Mouse (Mus musculus): ENCODE measurements around the gene Chmp2b. TPM values are rescaled to one million over a fixed set of nuclear protein-coding genes. Genes with fewer than 3 reads are reported as not detected.
A peak's percentile ranks its signal among the peaks of the same experiment; 100 is the strongest.

Chmp2b gene
- polyA plus RNA-seq (2016; fragmentation: Nextera tagmentation; extraction: Ambion mirVana): 21.7 and 22.9 TPM in 2 replicates

GRCm38 (mm10) chr16:65561963-65562863 lies at the start of gene Chmp2b:
Gene Chmp2b, minus strand, starts transcription at chr16:65562726.
- Histone ChIP-seq H3K36me3 (no peaks in the 10 kb centered on the region), H3K4me1 (peaks cover 12% of the 10 kb centered on the region), H3K4me2 (peak within 1 kb of the TSS; percentile 87), H3K9me3 (replicated peaks) (no peaks in the 10 kb centered on the region), H3K27ac (0 out of 2 replicates have a peak within 1 kb of the TSS, but pooled peaks have one; percentile 36), H3K9ac (peak within 1 kb of the TSS; percentile 86), H3K27me3 (replicated peaks) (no peaks in the 10 kb centered on the region), H3K4me3 (peak within 1 kb of the TSS; percentile 89)
- WGBS (ENCODE audit: insufficient replicate concordance): under 1% methylated on average over 67 of the region's 69 CpGs
- peak; percentile 94 for ATAC-seq

GRCm38 (mm10) chr16:65611678-65612077 lies 49.2 kb upstream of the Chmp2b start:
- no peaks in the 10 kb centered on the region for H3K9me3 ChIP-seq (replicated peaks)
- WGBS (ENCODE audit: insufficient replicate concordance): 58% methylated on average over 1 of the region's 1 CpGs
- H3K4me1 ChIP-seq: no peaks in the 10 kb centered on the region
- no peak overlapping the region for H3K4me3 ChIP-seq
- H3K36me3 ChIP-seq: no peaks in the 10 kb centered on the region
- no peak overlapping the region for H3K4me2 ChIP-seq
- ATAC-seq: no peak
- no peaks in the 10 kb centered on the region for H3K27me3 ChIP-seq (replicated peaks)
- no peak overlapping the region for H3K9ac ChIP-seq
- H3K27ac ChIP-seq: no peak overlapping the region

GRCm38 (mm10) chr16:65600798-65601197 lies 38.3 kb upstream of the Chmp2b start:
- Histone ChIP-seq H3K9me3 (replicated peaks) (no peaks in the 10 kb centered on the region), H3K27me3 (replicated peaks) (no peaks in the 10 kb centered on the region), H3K9ac (no peak overlapping the region), H3K36me3 (no peaks in the 10 kb centered on the region), H3K27ac (no peak overlapping the region), H3K4me2 (no peak overlapping the region), H3K4me3 (no peak overlapping the region), H3K4me1 (no peaks in the 10 kb centered on the region)
- 70% methylated on average over 4 of the region's 4 CpGs for WGBS (ENCODE audit: insufficient replicate concordance)
- no peak for ATAC-seq

- ATAC-seq: no peak
- no peaks in the 10 kb centered on the region for H3K4me1 ChIP-seq
- no peak overlapping the region for H3K27ac ChIP-seq
- no peaks in the 10 kb centered on the region for H3K36me3 ChIP-seq
- WGBS (ENCODE audit: insufficient replicate concordance): 64% methylated on average over 7 of the region's 7 CpGs
- no peak overlapping the region for H3K4me3 ChIP-seq
- H3K9me3 ChIP-seq (replicated peaks): no peaks in the 10 kb centered on the region
- H3K9ac ChIP-seq: no peak overlapping the region
- H3K4me2 ChIP-seq: no peak overlapping the region
- H3K27me3 ChIP-seq (replicated peaks): no peaks in the 10 kb centered on the region
These were observed 23.8 kb upstream of the Chmp2b start for GRCm38 (mm10) chr16:65586111-65586865.

- no peak for ATAC-seq
- Histone ChIP-seq H3K27me3 (replicated peaks) (no peaks in the 10 kb centered on the region), H3K4me3 (no peak overlapping the region), H3K4me1 (no peaks in the 10 kb centered on the region), H3K36me3 (no peaks in the 10 kb centered on the region), H3K9me3 (replicated peaks) (no peaks in the 10 kb centered on the region), H3K9ac (no peak overlapping the region), H3K27ac (no peak overlapping the region), H3K4me2 (no peak overlapping the region)
- WGBS (ENCODE audit: insufficient replicate concordance): 59% methylated on average over 2 of the region's 2 CpGs
These were observed 23.2 kb upstream of the Chmp2b start for GRCm38 (mm10) chr16:65585699-65586098.

- Histone ChIP-seq H3K4me1 (no peaks in the 10 kb centered on the region), H3K4me3 (no peak overlapping the region), H3K4me2 (no peak overlapping the region), H3K27ac (no peak overlapping the region), H3K9ac (no peak overlapping the region), H3K36me3 (no peaks in the 10 kb centered on the region), H3K27me3 (replicated peaks) (no peaks in the 10 kb centered on the region), H3K9me3 (replicated peaks) (no peaks in the 10 kb centered on the region)
- ATAC-seq: no peak
- WGBS (ENCODE audit: insufficient replicate concordance): 53% methylated on average over 6 of the region's 6 CpGs
These were observed 14.9 kb upstream of the Chmp2b start for GRCm38 (mm10) chr16:65577298-65578029.

- Histone ChIP-seq H3K4me3 (no peak overlapping the region), H3K36me3 (no peaks in the 10 kb centered on the region), H3K9ac (no peak overlapping the region), H3K4me1 (no peaks in the 10 kb centered on the region), H3K27me3 (replicated peaks) (no peaks in the 10 kb centered on the region), H3K27ac (no peak overlapping the region), H3K9me3 (replicated peaks) (no peaks in the 10 kb centered on the region), H3K4me2 (no peak overlapping the region)
- 42% methylated on average over 4 of the region's 4 CpGs for WGBS (ENCODE audit: insufficient replicate concordance)
- no peak for ATAC-seq
These were observed 6.3 kb upstream of the Chmp2b start for GRCm38 (mm10) chr16:65568853-65569252.

- H3K27ac ChIP-seq: no peak overlapping the region
- H3K4me2 ChIP-seq: no peak overlapping the region
- no peaks in the 10 kb centered on the region for H3K27me3 ChIP-seq (replicated peaks)
- no peaks in the 10 kb centered on the region for H3K9me3 ChIP-seq (replicated peaks)
- no peak overlapping the region for H3K9ac ChIP-seq
- H3K4me1 ChIP-seq: peaks cover 12% of the 10 kb centered on the region
- no peak for ATAC-seq
- WGBS (ENCODE audit: insufficient replicate concordance): 82% methylated on average over 1 of the region's 1 CpGs
- no peaks in the 10 kb centered on the region for H3K36me3 ChIP-seq
- no peak overlapping the region for H3K4me3 ChIP-seq
These were observed 2.4 kb upstream of the Chmp2b start for GRCm38 (mm10) chr16:65564951-65565350.

- no peak for ATAC-seq
- H3K4me1 ChIP-seq: peaks cover 12% of the 10 kb centered on the region
- H3K27ac ChIP-seq: no peak overlapping the region
- 80% methylated on average over 8 of the region's 8 CpGs for WGBS (ENCODE audit: insufficient replicate concordance)
- H3K36me3 ChIP-seq: no peaks in the 10 kb centered on the region
- no peaks in the 10 kb centered on the region for H3K27me3 ChIP-seq (replicated peaks)
- no peak overlapping the region for H3K4me3 ChIP-seq
- no peaks in the 10 kb centered on the region for H3K9me3 ChIP-seq (replicated peaks)
- H3K4me2 ChIP-seq: no peak overlapping the region
- no peak overlapping the region for H3K9ac ChIP-seq
These were observed 1.8 kb upstream of the Chmp2b start for GRCm38 (mm10) chr16:65564306-65564705.

GRCm38 (mm10) chr16:65562864-65563206 lies 309 bp upstream of the Chmp2b start:
- peak; percentile 70 for ATAC-seq
- Histone ChIP-seq H3K4me2 (peak overlapping the region; percentile 87), H3K27me3 (replicated peaks) (no peaks in the 10 kb centered on the region), H3K4me1 (peaks cover 12% of the 10 kb centered on the region), H3K4me3 (peak overlapping the region; percentile 89), H3K27ac (no peak overlapping the region), H3K36me3 (no peaks in the 10 kb centered on the region), H3K9ac (peak overlapping the region; percentile 86), H3K9me3 (replicated peaks) (no peaks in the 10 kb centered on the region)
- 3% methylated on average over 10 of the region's 10 CpGs for WGBS (ENCODE audit: insufficient replicate concordance)

- H3K27ac ChIP-seq: no peak overlapping the region
- peaks cover 12% of the 10 kb centered on the region for H3K4me1 ChIP-seq
- peak overlapping the region; percentile 86 for H3K9ac ChIP-seq
- H3K4me3 ChIP-seq: peak overlapping the region; percentile 89
- 13% methylated on average over 8 of the region's 8 CpGs for WGBS (ENCODE audit: insufficient replicate concordance)
- no peaks in the 10 kb centered on the region for H3K9me3 ChIP-seq (replicated peaks)
- ATAC-seq: no peak
- H3K36me3 ChIP-seq: no peaks in the 10 kb centered on the region
- no peaks in the 10 kb centered on the region for H3K27me3 ChIP-seq (replicated peaks)
- peak overlapping the region; percentile 87 for H3K4me2 ChIP-seq
These were observed 1.2 kb downstream of the Chmp2b start for GRCm38 (mm10) chr16:65560996-65561962.
